Mouse (Mus musculus): ENCODE measurements at regions not wholly inside any gene's neighbourhood (a gene's known extent, or its start where the extent isn't known, plus 50 kb on each side); places are given as distances from the start of the nearest gene placed in this dataset.

DNA sequence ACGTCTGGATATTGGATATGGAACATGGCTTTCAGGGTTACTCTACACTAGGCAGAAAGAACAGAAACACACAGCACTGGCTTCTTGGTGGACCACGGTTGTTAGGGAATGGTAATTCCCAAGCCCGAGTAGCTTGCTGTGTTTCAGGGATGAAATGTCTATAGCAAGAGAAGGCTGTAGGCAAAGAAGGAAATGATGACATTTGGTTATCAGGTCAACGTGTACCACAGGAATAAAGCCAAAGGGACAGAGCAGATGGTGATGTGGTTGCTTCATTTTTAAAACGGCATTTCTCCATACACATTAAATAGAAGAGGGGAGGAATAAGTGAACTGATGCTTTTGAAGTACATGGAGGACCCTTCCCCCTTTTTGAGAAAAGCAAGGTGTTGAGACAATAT lies 433.1 kb downstream of the Btbd3 start:
- TF ChIP-seq CTCF (IDR thresholded peaks at IDR 0.05; ENCODE audit: low read depth) = no peak
- no peak for TF ChIP-seq EP300 (optimal IDR thresholded peaks at IDR 0.05)

All from stomach, postnatal 0 days (tissue).